9 mouse cellular contexts compared by ENCODE assay signal in genomic region chr5:137025132-137025531, GRCm38 (mm10). TPM values are rescaled to one million over a fixed set of nuclear protein-coding genes. Genes with fewer than 3 reads are reported as not detected.
DNase-seq lines count a peak whose midpoint lies in the region; ATAC-seq and TF ChIP-seq lines count a peak whose summit lies in the region.
"Had no signal": no experiment of that assay in that cellular context is flagged by ENCODE, and none has a peak within 500 bp of the region (broad histone marks: within the 10 kb centered on the region; RNA-seq: fewer than 3 reads in every experiment).

No protein-coding gene starts in this region.

- 0 out of 2 replicates have a peak, but pooled peaks have one; percentile 52 for TF ChIP-seq EP300 in ES-Bruce4 (IDR thresholded peaks at IDR 0.05; ENCODE audit: insufficient read depth, low read depth, low read length)

- no peak for TF ChIP-seq POLR2A in ES-Bruce4 (IDR thresholded peaks at IDR 0.05; ENCODE audit: insufficient read depth, low read length)
- no peak for TF ChIP-seq POLR2A in bone marrow macrophage, adult 2 months (IDR thresholded peaks at IDR 0.05; ENCODE audit: borderline replicate concordance, low read depth, low read length)
- no peak for TF ChIP-seq POLR2A in embryonic fibroblast, embryonic 13.5 days (IDR thresholded peaks at IDR 0.05; ENCODE audit: low read depth, low read length)
- no peak for TF ChIP-seq POLR2A in olfactory bulb, adult 2 months (IDR thresholded peaks at IDR 0.05; ENCODE audit: insufficient read depth, low read depth, low read length)

- peak; percentile 95 for TF ChIP-seq CTCF in ES-Bruce4 (IDR thresholded peaks at IDR 0.05; ENCODE audit: low read depth, low read length)
- TF ChIP-seq CTCF in bone marrow macrophage, adult 2 months (IDR thresholded peaks at IDR 0.05; ENCODE audit: low read depth, low read length) = peak; percentile 83
- peak; percentile 98 for TF ChIP-seq CTCF in embryonic fibroblast, embryonic 13.5 days (IDR thresholded peaks at IDR 0.05; ENCODE audit: borderline replicate concordance, insufficient read depth, low read length)
- TF ChIP-seq CTCF in olfactory bulb, adult 2 months (IDR thresholded peaks at IDR 0.05; ENCODE audit: insufficient read depth, low read depth, low read length) = peak; percentile 91

- no peaks in the 10 kb centered on the region for H3K36me3 ChIP-seq in ES-Bruce4 (ENCODE audit: control insufficient read depth, insufficient read depth, low read length, poor library complexity, severe bottlenecking)
- no peaks in the 10 kb centered on the region for H3K36me3 ChIP-seq in heart, embryonic 13.5 days
- no peaks in the 10 kb centered on the region for H3K36me3 ChIP-seq in lung, embryonic 16.5 days (ENCODE audit: control insufficient read depth, insufficient read depth, low read length)
- H3K36me3 ChIP-seq: heart, embryonic 15.5 days had no signal

- no peak for ATAC-seq in heart, embryonic 13.5 days (ENCODE audit: extremely low read depth, insufficient number of reproducible peaks, low FRiP score, low TSS enrichment)
- 0 out of 2 replicates have a peak, but pooled peaks have one; percentile 29 for ATAC-seq in lung, embryonic 16.5 days (ENCODE audit: low read depth)

- H3K4me1 ChIP-seq in ES-Bruce4 (ENCODE audit: control insufficient read depth, insufficient read depth, low read length) = no peaks in the 10 kb centered on the region
- H3K4me1 ChIP-seq in bone marrow macrophage, adult 2 months (ENCODE audit: control insufficient read depth, insufficient read depth, low read length) = peaks cover 5% of the 10 kb centered on the region
- H3K4me1 ChIP-seq in embryonic fibroblast, embryonic 13.5 days (ENCODE audit: control insufficient read depth, insufficient read depth, low read length) = 0 out of 2 replicates have a peak, but pooled peaks cover 4% of the 10 kb centered on the region
- peaks cover 8% of the 10 kb centered on the region for H3K4me1 ChIP-seq in heart, embryonic 13.5 days
- H3K4me1 ChIP-seq in lung, embryonic 16.5 days (replicated peaks; ENCODE audit: control insufficient read depth, insufficient read depth, low read length) = peaks cover 3% of the 10 kb centered on the region; the same call in 1 of the 2 replicates
- peaks cover 12% of the 10 kb centered on the region for H3K4me1 ChIP-seq in olfactory bulb, adult 2 months (ENCODE audit: control insufficient read depth, insufficient read depth, low read length)

- peak; percentile 76 to 86 for DNase-seq in kidney, postnatal 25 days
- DNase-seq in thymus, postnatal 14 days = peak; percentile 88

- H3K27ac ChIP-seq in ES-Bruce4 (ENCODE audit: insufficient read depth, low read length) = peak overlapping the region; percentile 64; the same call in 1 of the 2 replicates
- H3K27ac ChIP-seq in bone marrow macrophage, adult 2 months (ENCODE audit: insufficient read depth, low read depth, low read length) = no peak overlapping the region
- H3K27ac ChIP-seq in embryonic fibroblast, embryonic 13.5 days (ENCODE audit: insufficient read depth, low read length) = no peak overlapping the region
- H3K27ac ChIP-seq in heart, embryonic 13.5 days (replicated peaks) = no peak overlapping the region
- H3K27ac ChIP-seq in lung, embryonic 16.5 days (ENCODE audit: low read length) = no peak overlapping the region
- H3K27ac ChIP-seq in olfactory bulb, adult 2 months (ENCODE audit: insufficient read depth, low read depth, low read length) = no peak overlapping the region
- H3K27ac ChIP-seq: heart, embryonic 15.5 days had no signal

- H3K27me3 ChIP-seq in ES-Bruce4 (ENCODE audit: control insufficient read depth, insufficient read depth, low read length, poor library complexity, severe bottlenecking) = no peaks in the 10 kb centered on the region
- H3K27me3 ChIP-seq in heart, embryonic 13.5 days (replicated peaks) = peaks cover 80% of the 10 kb centered on the region
- H3K27me3 ChIP-seq in lung, embryonic 16.5 days (ENCODE audit: control insufficient read depth, insufficient read depth, low read depth, low read length) = peaks cover 56% of the 10 kb centered on the region

- peak overlapping the region; percentile 26; the same call in 1 of the 2 replicates for H3K4me2 ChIP-seq in heart, embryonic 13.5 days
- no peak overlapping the region for H3K4me2 ChIP-seq in lung, embryonic 16.5 days (ENCODE audit: low read depth, low read length)
- H3K4me2 ChIP-seq: heart, embryonic 15.5 days had no signal

- H3K4me3 ChIP-seq in ES-Bruce4 (ENCODE audit: low read depth, low read length) = peak overlapping the region; percentile 56
- H3K4me3 ChIP-seq in bone marrow macrophage, adult 2 months (ENCODE audit: insufficient read depth, low read length) = no peak overlapping the region
- no peak overlapping the region for H3K4me3 ChIP-seq in embryonic fibroblast, embryonic 13.5 days (ENCODE audit: insufficient read depth, low read length)
- no peak overlapping the region for H3K4me3 ChIP-seq in heart, embryonic 13.5 days
- no peak overlapping the region for H3K4me3 ChIP-seq in lung, embryonic 16.5 days (ENCODE audit: low read length)
- peak overlapping the region; percentile 12 for H3K4me3 ChIP-seq in olfactory bulb, adult 2 months (ENCODE audit: insufficient read depth, low read depth, low read length)
- H3K4me3 ChIP-seq: heart, embryonic 15.5 days had no signal

- H3K9ac ChIP-seq in ES-Bruce4 (ENCODE audit: low read depth, poor library complexity, severe bottlenecking) = peak overlapping the region; percentile 39
- no peak overlapping the region for H3K9ac ChIP-seq in heart, embryonic 13.5 days
- H3K9ac ChIP-seq in lung, embryonic 16.5 days (ENCODE audit: low read length) = no peak overlapping the region
- H3K9ac ChIP-seq: heart, embryonic 15.5 days had no signal

- H3K9me3 ChIP-seq in ES-Bruce4 (replicated peaks; ENCODE audit: control insufficient read depth, insufficient read depth, low read length, poor library complexity, severe bottlenecking) = no peaks in the 10 kb centered on the region
- H3K9me3 ChIP-seq in heart, embryonic 13.5 days = no peaks in the 10 kb centered on the region
- no peaks in the 10 kb centered on the region for H3K9me3 ChIP-seq in lung, embryonic 16.5 days (ENCODE audit: control insufficient read depth, low read length)
- H3K9me3 ChIP-seq: heart, embryonic 15.5 days had no signal

- under 1% methylated on average over 22 of the region's 23 CpGs for WGBS in heart, embryonic 13.5 days
- under 1% methylated on average over 23 of the region's 23 CpGs for WGBS in lung, embryonic 16.5 days
- under 1% methylated on average over 23 of the region's 23 CpGs for WGBS in olfactory bulb, adult 2 months

RNA-seq across cellular contexts. Expression of gene Vgf, which starts 1.1 kb away (rescaled TPM):
- 3.7 and 5.7 TPM in 2 replicates for polyA plus RNA-seq in ES-Bruce4 (2011; ENCODE audit: insufficient read depth, insufficient read length, low read depth, missing spikeins)
- not detected in 2 replicates for polyA plus RNA-seq in bone marrow macrophage, adult 2 months (2012; ENCODE audit: insufficient read depth, insufficient read length, missing spikeins)
- polyA plus RNA-seq in embryonic fibroblast, embryonic 13.5 days (2011; ENCODE audit: insufficient read length, low read depth, missing spikeins) = 2.1 and 3.8 TPM in 2 replicates
- 0.11 and 0.16 TPM in 2 replicates for polyA plus RNA-seq in heart, embryonic 13.5 days (2015; fragmentation: Nextera tagmentation; extraction: Ambion mirVana)
- 0.13 TPM in 1 of 2 replicates, not detected in the other for polyA plus RNA-seq in lung, embryonic 16.5 days (2015; fragmentation: Nextera tagmentation; extraction: Ambion mirVana)
- not detected in 2 replicates for polyA plus RNA-seq in olfactory bulb, adult 2 months (2012; ENCODE audit: insufficient read depth, insufficient read length, low replicate concordance, missing spikeins)
- polyA plus RNA-seq: heart, embryonic 15.5 days had no signal

RNA-seq across cellular contexts. Expression of gene Ap1s1, which starts 20.8 kb away (rescaled TPM):
- 68.6 and 78.9 TPM in 2 replicates for polyA plus RNA-seq in ES-Bruce4 (2011; ENCODE audit: insufficient read depth, insufficient read length, low read depth, missing spikeins)
- polyA plus RNA-seq in bone marrow macrophage, adult 2 months (2012; ENCODE audit: insufficient read depth, insufficient read length, missing spikeins) = 92.4 and 96.8 TPM in 2 replicates
- 149 and 166 TPM in 2 replicates for polyA plus RNA-seq in embryonic fibroblast, embryonic 13.5 days (2011; ENCODE audit: insufficient read length, low read depth, missing spikeins)
- polyA plus RNA-seq in heart, embryonic 13.5 days (2015; fragmentation: Nextera tagmentation; extraction: Ambion mirVana) = 140 and 147 TPM in 2 replicates
- 191 and 206 TPM in 2 replicates for polyA plus RNA-seq in lung, embryonic 16.5 days (2015; fragmentation: Nextera tagmentation; extraction: Ambion mirVana)
- polyA plus RNA-seq in olfactory bulb, adult 2 months (2012; ENCODE audit: insufficient read depth, insufficient read length, low replicate concordance, missing spikeins) = not detected in 2 replicates

RNA-seq across cellular contexts. Expression of gene Znhit1, which starts 37.3 kb away (rescaled TPM):
- 26.6 and 27.0 TPM in 2 replicates for polyA plus RNA-seq in ES-Bruce4 (2011; ENCODE audit: insufficient read depth, insufficient read length, low read depth, missing spikeins)
- 75.0 and 82.2 TPM in 2 replicates for polyA plus RNA-seq in bone marrow macrophage, adult 2 months (2012; ENCODE audit: insufficient read depth, insufficient read length, missing spikeins)
- polyA plus RNA-seq in embryonic fibroblast, embryonic 13.5 days (2011; ENCODE audit: insufficient read length, low read depth, missing spikeins) = 38.5 and 43.5 TPM in 2 replicates
- polyA plus RNA-seq in heart, embryonic 13.5 days (2015; fragmentation: Nextera tagmentation; extraction: Ambion mirVana) = 79.8 and 81.9 TPM in 2 replicates
- polyA plus RNA-seq in lung, embryonic 16.5 days (2015; fragmentation: Nextera tagmentation; extraction: Ambion mirVana) = 113 and 115 TPM in 2 replicates
- polyA plus RNA-seq in olfactory bulb, adult 2 months (2012; ENCODE audit: insufficient read depth, insufficient read length, low replicate concordance, missing spikeins) = not detected in 2 replicates

RNA-seq across cellular contexts. Expression of gene Plod3, which starts 38.3 kb away (rescaled TPM):
- 29.3 and 33.9 TPM in 2 replicates for polyA plus RNA-seq in ES-Bruce4 (2011; ENCODE audit: insufficient read depth, insufficient read length, low read depth, missing spikeins)
- 66.4 and 66.7 TPM in 2 replicates for polyA plus RNA-seq in bone marrow macrophage, adult 2 months (2012; ENCODE audit: insufficient read depth, insufficient read length, missing spikeins)
- 120 and 152 TPM in 2 replicates for polyA plus RNA-seq in embryonic fibroblast, embryonic 13.5 days (2011; ENCODE audit: insufficient read length, low read depth, missing spikeins)
- 43.2 and 45.6 TPM in 2 replicates for polyA plus RNA-seq in heart, embryonic 13.5 days (2015; fragmentation: Nextera tagmentation; extraction: Ambion mirVana)
- 56.1 and 63.0 TPM in 2 replicates for polyA plus RNA-seq in lung, embryonic 16.5 days (2015; fragmentation: Nextera tagmentation; extraction: Ambion mirVana)
- not detected in 2 replicates for polyA plus RNA-seq in olfactory bulb, adult 2 months (2012; ENCODE audit: insufficient read depth, insufficient read length, low replicate concordance, missing spikeins)

RNA-seq across cellular contexts. Expression of gene Serpine1, which starts 46.9 kb away (rescaled TPM):
- 32.8 and 33.4 TPM in 2 replicates for polyA plus RNA-seq in ES-Bruce4 (2011; ENCODE audit: insufficient read depth, insufficient read length, low read depth, missing spikeins)
- polyA plus RNA-seq in bone marrow macrophage, adult 2 months (2012; ENCODE audit: insufficient read depth, insufficient read length, missing spikeins) = 9.7 and 10.6 TPM in 2 replicates
- polyA plus RNA-seq in embryonic fibroblast, embryonic 13.5 days (2011; ENCODE audit: insufficient read length, low read depth, missing spikeins) = 646 and 1,921 TPM in 2 replicates
- polyA plus RNA-seq in heart, embryonic 13.5 days (2015; fragmentation: Nextera tagmentation; extraction: Ambion mirVana) = 0.74 and 0.92 TPM in 2 replicates
- polyA plus RNA-seq in lung, embryonic 16.5 days (2015; fragmentation: Nextera tagmentation; extraction: Ambion mirVana) = 0.93 and 1.1 TPM in 2 replicates
- not detected in 2 replicates for polyA plus RNA-seq in olfactory bulb, adult 2 months (2012; ENCODE audit: insufficient read depth, insufficient read length, low replicate concordance, missing spikeins)

Comparison
In these comparisons a context has a peak if more than half of its experiments do, and no peak if none do; other contexts are left out.
1. H3K4me3 ChIP-seq: peak in ES-Bruce4 (single experiment) and olfactory bulb, adult 2 months (single experiment); none in bone marrow macrophage, adult 2 months (single experiment), embryonic fibroblast, embryonic 13.5 days (single experiment), heart, embryonic 13.5 days (single experiment) and lung, embryonic 16.5 days (single experiment).
2. Peak in every context shown above with its lines, with median percentiles within 50 percentile points of each other: CTCF ChIP-seq.